ENCODE assay signal across 8 mouse cellular contexts in the genomic region with DNA sequence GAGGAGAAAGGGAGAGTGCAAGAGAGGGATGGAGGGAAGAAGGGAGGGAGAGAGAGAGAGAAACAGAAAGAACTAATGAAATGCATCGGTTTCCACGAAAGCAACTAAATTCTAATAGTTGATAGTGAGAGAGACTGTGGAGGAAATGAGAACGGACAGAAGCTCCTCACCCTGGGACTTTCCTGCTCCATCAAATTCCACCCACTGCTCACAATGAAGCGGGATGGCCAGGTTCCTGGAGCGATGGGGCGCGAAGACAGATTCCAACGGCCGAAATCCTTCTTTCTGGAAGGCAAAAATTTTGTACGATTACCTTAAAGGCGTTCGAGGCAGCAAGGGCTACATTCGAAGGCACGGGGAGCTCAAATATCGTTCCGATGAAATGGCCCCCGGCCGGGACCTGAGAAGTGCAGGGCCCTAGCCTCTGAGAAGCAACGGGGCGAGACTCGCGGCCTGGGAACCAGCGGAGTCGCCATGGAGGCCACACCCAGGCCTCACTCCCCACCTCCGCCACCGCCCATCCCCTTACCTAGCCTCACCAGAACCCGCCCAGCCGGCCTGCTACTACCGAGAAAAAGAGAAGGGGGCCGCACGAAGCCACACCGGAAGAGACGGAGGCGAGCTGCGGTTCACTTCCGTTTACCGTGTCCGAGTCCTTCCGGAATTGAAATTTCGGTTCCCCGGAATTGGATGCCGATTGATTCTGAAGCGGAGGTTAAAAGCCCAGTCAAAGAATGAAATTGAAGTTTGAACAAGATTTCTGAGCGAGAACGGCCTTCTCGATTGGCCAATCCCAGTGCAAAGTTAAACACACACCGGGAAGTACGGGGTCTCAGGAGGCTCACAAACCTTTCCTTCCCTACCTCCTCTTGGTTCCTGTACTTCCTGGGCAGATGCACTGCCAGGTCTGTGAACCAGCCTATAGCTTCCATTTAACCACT. TPM values are rescaled to one million over a fixed set of nuclear protein-coding genes. Genes with fewer than 3 reads are reported as not detected.
DNase-seq lines count a peak whose midpoint lies in the region; ATAC-seq lines count a peak whose summit lies in the region.

A gene (minus strand): TSS at position 786 of the 941 bp plus-strand sequence.

- intact Hi-C loops in left cerebral cortex, postnatal 14 days (cut with DNase I) = loop anchor here (5.0 to 10.0 kb wide), 2 partner anchors 123 to 185 kb away; a partner anchor contains a TSS

- H3K9ac ChIP-seq in intestine, embryonic 14.5 days (ENCODE audit: low read length) = peak within 1 kb of the TSS; percentile 91

- H3K4me2 ChIP-seq in intestine, embryonic 14.5 days (ENCODE audit: low read length) = peak within 1 kb of the TSS; percentile 68

- peak within 1 kb of the TSS; percentile 91 for H3K27ac ChIP-seq in intestine, embryonic 14.5 days (ENCODE audit: low read depth)

- peak; percentile 94 for ATAC-seq in intestine, embryonic 14.5 days (replicated peaks; ENCODE audit: low FRiP score, low TSS enrichment, low read depth)

- H3K27me3 ChIP-seq in intestine, embryonic 14.5 days (replicated peaks; ENCODE audit: control insufficient read depth, insufficient read depth, low read length) = 0 out of 2 replicates have a peak, but pooled peaks cover 2% of the 10 kb centered on the region

- H3K4me1 ChIP-seq in intestine, embryonic 14.5 days (replicated peaks; ENCODE audit: control insufficient read depth, insufficient read depth, low read length) = peaks cover 8% of the 10 kb centered on the region

- DNase-seq in adrenal gland, adult 18-20 months (ENCODE audit: low spot score in 2 of 2) = peak; percentile 64 to 69
- DNase-seq in embryo, embryonic 11 days = peak; percentile 90
- DNase-seq in gastrocnemius, postnatal 25 days = peak; percentile 57
- DNase-seq in intestine, embryonic 14.5 days (ENCODE audit: low spot score) = peak; percentile 89
- DNase-seq in left cerebral cortex, postnatal 14 days (ENCODE audit: low spot score in 2 of 2) = peak; percentile 81
- peak; percentile 66 for DNase-seq in mesoderm, embryonic 11.5 days (ENCODE audit: low read depth, low spot score)
- DNase-seq in right cerebral cortex, postnatal 36 days (ENCODE audit: low spot score in 2 of 2) = peak; percentile 76 to 79
- peak; percentile 90 for DNase-seq in yolk sac, embryonic 10.5 days (ENCODE audit: low spot score)

- peaks cover 34% of the 10 kb centered on the region for H3K36me3 ChIP-seq in intestine, embryonic 14.5 days (ENCODE audit: control insufficient read depth, insufficient read depth, low read length)

- no peaks in the 10 kb centered on the region for H3K9me3 ChIP-seq in intestine, embryonic 14.5 days (ENCODE audit: control insufficient read depth, low read length)

- under 1% methylated on average over 48 of the region's 48 CpGs for WGBS in intestine, embryonic 14.5 days

- peak within 1 kb of the TSS; percentile 77 for H3K4me3 ChIP-seq in intestine, embryonic 14.5 days (ENCODE audit: low read depth, low read length)

RNA-seq across cellular contexts. Expression of the gene that starts here (rescaled TPM):
- 10 to 100 TPM; 15.5 to 17.3 TPM for total RNA-seq in adrenal gland, adult 18-20 months (2021)
- total RNA-seq in gastrocnemius, postnatal 25 days (2021) = 1 to 10 TPM; 6.7 to 7.2 TPM
- 24.5 and 24.7 TPM in 2 replicates for polyA plus RNA-seq in intestine, embryonic 14.5 days (2014; fragmentation: Nextera tagmentation; extraction: Ambion mirVana)
- 10 to 100 TPM; 24.4 to 26.6 TPM for total RNA-seq in left cerebral cortex, postnatal 14 days (2021)

Comparison
In these comparisons a context has a peak if more than half of its experiments do, and no peak if none do; other contexts are left out.
1. Peak in every context shown above with its lines: DNase-seq, ATAC-seq, H3K4me3 ChIP-seq and H3K27ac ChIP-seq.